Mouse (Mus musculus) liver, embryonic 16.5 days (tissue): ENCODE measurements around the gene L3hypdh. TPM values are rescaled to one million over a fixed set of nuclear protein-coding genes. Genes with fewer than 3 reads are reported as not detected.

Experiments used
- ATAC-seq: fragments of 200-750 bp; cut with Nextera tagmentation; 2 replicates; pipeline ENCODE4 v1.8.0; 2017; ENCODE audit warnings: low read depth, mild to moderate bottlenecking, moderate number of reproducible peaks, moderate library complexity
- H3K27ac ChIP-seq: fragments of 300-500 bp; sonication (generic); 2 replicates; pipeline ENCODE4 v1.5.1; 2014; ENCODE audit warnings: mild to moderate bottlenecking, low read length
- H3K27me3 ChIP-seq: fragments of 300-500 bp; sonication (generic); 2 replicates; pipeline ENCODE4 v1.6.1; 2014; ENCODE audit warnings: low read depth, low read length, mixed read lengths; ENCODE audit not compliant: control insufficient read depth, insufficient read depth
- H3K36me3 ChIP-seq: fragments of 300-500 bp; sonication (generic); 2 replicates; pipeline ENCODE4 v1.6.1; 2014; ENCODE audit warnings: mild to moderate bottlenecking; ENCODE audit not compliant: control insufficient read depth, insufficient read depth
- H3K4me1 ChIP-seq: fragments of 300-500 bp; sonication (generic); 2 replicates; pipeline ENCODE4 v1.6.1; 2014; ENCODE audit warnings: low read depth, low read length, mixed read lengths; ENCODE audit not compliant: control insufficient read depth
- H3K4me2 ChIP-seq: fragments of 300-500 bp; sonication (generic); 2 replicates; pipeline ENCODE4 v1.6.1; 2014; ENCODE audit warnings: low read depth, low read length, mixed read lengths
- H3K4me3 ChIP-seq: fragments of 300-500 bp; sonication (generic); 2 replicates; pipeline ENCODE4 v1.5.1; 2014; ENCODE audit warnings: low read depth, mild to moderate bottlenecking, low read length
- H3K9ac ChIP-seq: fragments of 300-500 bp; sonication (generic); 2 replicates; pipeline ENCODE4 v1.6.1; 2014; ENCODE audit warnings: low read depth, low read length
- H3K9me3 ChIP-seq: fragments of 300-500 bp; sonication (generic); replicated peaks from 2 replicates; pipeline ENCODE4 v1.6.1; 2016; ENCODE audit warnings: low read length; ENCODE audit not compliant: control insufficient read depth
- WGBS: fragments of 180-500 bp; shearing (Covaris S2); extraction: QIAGEN DNeasy Blood & Tissue Kit; methylation state at CpG from one replicate; pipeline ENCODE4 v1.1.7; 2014; ENCODE audit not compliant: insufficient replicate concordance; 5-methylcytosine and 5-hydroxymethylcytosine counted together
- polyA plus RNA-seq: library from polyadenylated mRNA; unstranded; fragments of >200 nt; fragmentation: Nextera tagmentation; extraction: Ambion mirVana; gene quantifications from 2 replicates; pipeline ENCODE4 v1.2.1, GENCODE M21; 2015

The L3hypdh gene
- polyA plus RNA-seq, 1 experiment from 2014 or later: 10.2 TPM

GRCm38 (mm10) chr12:72089802-72090201 lies 4.6 kb upstream of the L3hypdh start:
- no peak overlapping the region for H3K27ac ChIP-seq
- WGBS: 74% methylated on average over 4 of the region's 4 CpGs
- H3K27me3 ChIP-seq: peaks cover 1% of the 10 kb centered on the region
- no peak overlapping the region for H3K4me3 ChIP-seq
- ATAC-seq: no peak
- no peak overlapping the region for H3K4me2 ChIP-seq
- no peaks in the 10 kb centered on the region for H3K36me3 ChIP-seq
- peaks cover 7% of the 10 kb centered on the region; the same call in 1 of the 2 replicates for H3K4me1 ChIP-seq
- no peaks in the 10 kb centered on the region for H3K9me3 ChIP-seq
- no peak overlapping the region for H3K9ac ChIP-seq

GRCm38 (mm10) chr12:72086166-72086825 lies 1.1 kb upstream of the L3hypdh start:
- 1% methylated on average over 18 of the region's 18 CpGs for WGBS
- Histone ChIP-seq H3K9me3 (no peaks in the 10 kb centered on the region), H3K4me1 (peaks cover 7% of the 10 kb centered on the region; the same call in 1 of the 2 replicates), H3K4me2 (peak overlapping the region; percentile 78), H3K36me3 (no peaks in the 10 kb centered on the region), H3K4me3 (peak overlapping the region; percentile 87), H3K27ac (peak overlapping the region; percentile 93), H3K9ac (peak overlapping the region; percentile 81), H3K27me3 (peaks cover 13% of the 10 kb centered on the region)
- ATAC-seq: no peak

- Histone ChIP-seq H3K4me3 (peak overlapping the region; percentile 87), H3K36me3 (no peaks in the 10 kb centered on the region), H3K4me2 (peak overlapping the region; percentile 78), H3K4me1 (peaks cover 7% of the 10 kb centered on the region; the same call in 1 of the 2 replicates), H3K27ac (peak overlapping the region; percentile 66), H3K9ac (peak overlapping the region; percentile 53), H3K27me3 (peaks cover 13% of the 10 kb centered on the region), H3K9me3 (no peaks in the 10 kb centered on the region)
- ATAC-seq: peak; percentile 7
- under 1% methylated on average over 31 of the region's 31 CpGs for WGBS
Measured at GRCm38 (mm10) chr12:72085024-72085328, 263 bp downstream of the L3hypdh start.

GRCm38 (mm10) chr12:72084261-72085023 lies 797 bp downstream of the L3hypdh start:
- peak overlapping the region; percentile 53 for H3K9ac ChIP-seq
- no peaks in the 10 kb centered on the region for H3K36me3 ChIP-seq
- H3K27ac ChIP-seq: peak overlapping the region; percentile 66
- ATAC-seq: peak; percentile 14
- WGBS: 6% methylated on average over 46 of the region's 46 CpGs
- peak overlapping the region; percentile 78 for H3K4me2 ChIP-seq
- H3K4me3 ChIP-seq: peak overlapping the region; percentile 87
- H3K27me3 ChIP-seq: peaks cover 13% of the 10 kb centered on the region
- H3K9me3 ChIP-seq: no peaks in the 10 kb centered on the region
- peaks cover 7% of the 10 kb centered on the region; the same call in 1 of the 2 replicates for H3K4me1 ChIP-seq

GRCm38 (mm10) chr12:72083265-72083664 lies 2.0 kb downstream of the L3hypdh start:
- no peak overlapping the region for H3K4me3 ChIP-seq
- H3K36me3 ChIP-seq: no peaks in the 10 kb centered on the region
- ATAC-seq: no peak
- peaks cover 13% of the 10 kb centered on the region for H3K27me3 ChIP-seq
- no peak overlapping the region for H3K9ac ChIP-seq
- 55% methylated on average over 9 of the region's 9 CpGs for WGBS
- H3K4me1 ChIP-seq: peaks cover 7% of the 10 kb centered on the region; the same call in 1 of the 2 replicates
- H3K27ac ChIP-seq: no peak overlapping the region
- no peak overlapping the region for H3K4me2 ChIP-seq
- H3K9me3 ChIP-seq: no peaks in the 10 kb centered on the region

- WGBS: 30% methylated on average over 18 of the region's 18 CpGs
- Histone ChIP-seq H3K9me3 (no peaks in the 10 kb centered on the region), H3K4me1 (peaks cover 7% of the 10 kb centered on the region; the same call in 1 of the 2 replicates), H3K9ac (no peak overlapping the region), H3K4me2 (peak overlapping the region; percentile 52), H3K4me3 (peak overlapping the region; percentile 31; the same call in 1 of the 2 replicates), H3K36me3 (no peaks in the 10 kb centered on the region), H3K27ac (no peak overlapping the region), H3K27me3 (peaks cover 13% of the 10 kb centered on the region)
- no peak for ATAC-seq
Measured at GRCm38 (mm10) chr12:72082370-72082769, 2.9 kb downstream of the L3hypdh start.

GRCm38 (mm10) chr12:72081961-72082360 lies 3.3 kb downstream of the L3hypdh start:
- Histone ChIP-seq H3K9me3 (no peaks in the 10 kb centered on the region), H3K27me3 (peaks cover 13% of the 10 kb centered on the region), H3K4me1 (peaks cover 7% of the 10 kb centered on the region; the same call in 1 of the 2 replicates), H3K27ac (no peak overlapping the region), H3K9ac (no peak overlapping the region), H3K36me3 (no peaks in the 10 kb centered on the region), H3K4me2 (peak overlapping the region; percentile 52; the same call in 1 of the 2 replicates), H3K4me3 (no peak overlapping the region)
- ATAC-seq: no peak
- 45% methylated on average over 3 of the region's 3 CpGs for WGBS

- H3K36me3 ChIP-seq: peaks cover 4% of the 10 kb centered on the region; the same call in 1 of the 2 replicates
- H3K9me3 ChIP-seq: no peaks in the 10 kb centered on the region
- ATAC-seq: peak; percentile 78
- H3K27me3 ChIP-seq: peaks cover 3% of the 10 kb centered on the region
- no peaks in the 10 kb centered on the region; the same call in 1 of the 2 replicates for H3K4me1 ChIP-seq
- H3K9ac ChIP-seq: no peak overlapping the region
- H3K27ac ChIP-seq: no peak overlapping the region
- no peak overlapping the region for H3K4me3 ChIP-seq
- 0 out of 2 replicates have a peak overlapping the region, but pooled peaks have one; percentile 24 for H3K4me2 ChIP-seq
- WGBS: 56% methylated on average over 3 of the region's 3 CpGs
Measured at GRCm38 (mm10) chr12:72078248-72078647, 7.0 kb downstream of the L3hypdh start.
